Mouse (Mus musculus) bone marrow macrophage, adult 2 months (primary cell): ENCODE data around the gene Padi2.

Experiments
- CTCF ChIP-seq: IDR thresholded peaks from 2 replicates; pipeline ENCODE4 v1.5.1; 2012; ENCODE audit warnings: low read depth, mild to moderate bottlenecking, low read length, moderate library complexity
- POLR2A ChIP-seq: IDR thresholded peaks from 2 replicates; pipeline ENCODE4 v1.6.1; 2012; ENCODE audit warnings: mild to moderate bottlenecking, low read depth, low read length, borderline replicate concordance

DNA sequence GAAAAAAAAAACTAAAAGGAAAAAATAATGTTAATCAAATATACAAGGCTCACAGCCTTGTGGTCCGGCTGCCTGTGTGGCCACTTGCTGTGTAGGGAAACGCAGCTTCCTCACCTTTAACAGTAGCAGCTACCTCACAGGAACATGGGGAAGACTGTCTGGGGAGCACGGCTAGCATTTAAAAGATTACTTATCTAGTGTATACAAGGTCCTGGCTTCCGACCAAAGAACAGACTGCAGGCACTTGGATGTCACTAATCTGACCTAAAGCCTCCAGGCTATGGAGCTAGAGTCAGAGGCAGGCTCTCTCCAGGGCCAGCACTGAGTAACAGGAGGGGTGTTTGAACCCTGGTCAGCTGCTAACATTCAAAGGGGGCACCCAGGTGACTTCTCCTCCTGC, 39.9 kb downstream of the Padi2 start:
- TF ChIP-seq POLR2A, result no peak
- TF ChIP-seq CTCF, result no peak
